Mouse (Mus musculus): ENCODE measurements around the gene Rai1.

The Rai1 gene

DNA sequence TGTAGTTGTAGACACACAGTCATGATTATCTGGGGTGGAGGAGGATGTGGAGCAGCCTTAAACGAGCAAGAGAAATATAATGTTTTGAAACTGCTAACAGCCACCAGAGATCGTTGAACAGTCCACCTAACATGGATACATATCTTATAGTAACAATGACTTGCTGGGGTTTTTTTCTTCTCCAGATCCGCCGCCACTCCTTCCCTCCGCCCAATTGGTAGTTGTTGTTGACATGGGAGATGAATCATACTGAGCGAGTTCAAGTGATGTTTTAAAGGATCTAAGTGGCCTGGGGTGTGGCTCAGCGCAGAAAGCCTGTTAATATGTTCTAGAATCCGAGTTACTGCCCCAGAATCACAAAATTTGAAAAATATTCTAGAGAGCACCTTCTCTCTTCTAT is 114.8 kb downstream of the Rai1 start:
- DNase-seq (ENCODE audit: low read depth, low spot score), result no peak

DNA sequence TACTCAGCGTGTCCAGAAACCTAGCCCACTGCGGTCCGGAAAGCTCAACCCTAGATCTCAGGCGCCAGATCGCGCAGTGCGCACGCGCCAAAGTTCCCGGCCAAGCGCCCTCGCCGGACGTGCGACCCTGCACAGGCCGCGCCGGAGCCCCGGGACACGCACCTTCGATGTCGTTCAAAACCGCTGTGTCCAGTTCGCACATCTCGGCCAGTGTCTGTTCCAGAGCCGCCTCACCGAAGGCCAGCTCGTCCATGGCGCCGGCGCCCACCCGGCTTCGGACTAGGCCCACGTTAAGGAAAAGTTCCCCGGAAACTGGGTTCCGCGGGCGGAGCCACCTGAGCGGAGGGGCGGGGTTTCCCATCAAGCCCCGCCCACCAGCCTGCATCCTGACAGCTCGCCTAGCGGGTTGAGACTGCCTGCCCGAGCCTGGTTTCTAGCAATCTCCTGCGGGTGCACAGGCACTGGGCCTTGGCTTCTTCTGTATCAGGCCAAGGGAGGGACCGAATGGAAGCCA is 115.5 kb downstream of the Rai1 start:
- DNase-seq (ENCODE audit: low read depth, low spot score), result peak; percentile 84

DNA sequence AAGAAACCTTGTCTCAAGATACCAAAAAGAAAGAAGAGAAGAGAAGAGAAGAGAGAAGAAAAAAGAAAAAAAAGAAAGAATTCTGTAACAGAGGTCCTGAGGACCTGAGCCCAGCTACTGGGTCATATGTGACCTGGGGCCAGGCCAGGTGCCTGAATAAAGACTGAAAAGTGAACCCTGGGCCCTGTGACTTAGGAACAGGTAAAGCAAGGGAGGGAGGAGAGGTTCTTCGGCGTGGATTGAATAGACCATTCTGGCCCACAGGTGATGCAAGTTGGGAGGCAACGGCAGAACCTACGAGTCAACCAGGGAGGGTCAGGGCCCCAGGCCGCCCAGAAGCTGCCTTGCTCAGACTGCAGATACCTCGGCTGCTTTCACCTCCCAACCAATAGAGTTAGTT is 116.6 kb downstream of the Rai1 start:
- DNase-seq (ENCODE audit: low read depth, low spot score), result no peak

DNA sequence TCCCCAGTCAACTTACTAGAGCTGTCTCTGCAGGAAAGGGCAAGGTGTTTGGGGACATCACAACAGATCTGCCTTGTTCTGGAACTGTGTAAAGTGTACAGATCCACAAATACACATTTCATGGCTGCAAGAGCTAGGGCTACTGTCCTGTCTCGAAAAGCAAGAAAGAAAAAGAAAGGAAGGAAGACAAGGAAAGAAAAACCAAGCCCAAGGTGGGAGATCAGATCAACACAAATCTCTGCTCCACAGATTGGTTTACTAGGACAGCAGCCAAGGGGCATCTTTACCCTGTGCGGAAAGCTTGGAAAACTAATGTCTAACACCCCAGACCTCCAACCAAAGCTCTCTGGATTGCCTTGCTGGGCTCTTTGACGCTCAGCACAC is 117.3 kb downstream of the Rai1 start:
- DNase-seq (ENCODE audit: low read depth, low spot score), result no peak

DNA sequence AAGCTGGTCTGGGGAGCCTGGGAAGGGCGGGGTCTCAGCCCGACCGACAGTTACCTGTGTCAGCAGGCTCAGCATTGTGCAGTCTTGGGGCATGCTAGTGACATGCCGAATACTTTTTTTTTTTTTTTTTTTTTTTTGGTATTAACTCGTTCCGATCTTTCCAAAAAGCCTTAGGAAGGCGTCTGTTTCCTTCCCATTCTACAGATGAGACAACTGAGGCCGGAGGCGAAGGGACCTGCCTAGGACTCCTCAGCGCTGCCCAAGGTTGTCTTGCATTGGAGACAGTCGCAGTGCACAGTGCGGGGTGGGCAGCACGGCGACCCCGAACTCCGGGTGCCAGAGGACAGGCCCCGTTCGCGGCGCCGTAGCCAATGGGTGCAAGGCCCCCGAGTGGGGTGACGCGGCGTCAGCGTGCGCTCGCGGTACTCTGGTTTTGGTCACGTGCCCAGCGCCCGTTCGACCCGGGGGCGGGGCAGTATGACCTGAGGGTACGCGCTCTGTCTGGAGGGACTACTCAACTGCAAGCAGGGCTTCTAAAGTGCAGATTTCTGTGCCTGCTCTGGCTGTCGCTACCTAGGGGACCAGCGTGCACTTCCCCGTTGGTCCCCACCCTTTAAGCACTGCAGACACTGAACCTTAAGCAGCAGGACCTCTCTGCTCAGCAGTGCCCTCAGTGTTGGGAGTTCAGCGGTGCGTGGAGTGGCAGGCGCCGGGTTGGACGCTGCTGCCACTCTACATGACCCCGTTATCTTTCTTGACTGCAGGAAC is 117.8 kb downstream of the Rai1 start, which contains the start of gene Srebf1:
Srebf1 (minus strand) TSS at position 113 of the 768 bp plus-strand sequence.
- peak; percentile 76 for DNase-seq (ENCODE audit: low read depth, low spot score)

DNA sequence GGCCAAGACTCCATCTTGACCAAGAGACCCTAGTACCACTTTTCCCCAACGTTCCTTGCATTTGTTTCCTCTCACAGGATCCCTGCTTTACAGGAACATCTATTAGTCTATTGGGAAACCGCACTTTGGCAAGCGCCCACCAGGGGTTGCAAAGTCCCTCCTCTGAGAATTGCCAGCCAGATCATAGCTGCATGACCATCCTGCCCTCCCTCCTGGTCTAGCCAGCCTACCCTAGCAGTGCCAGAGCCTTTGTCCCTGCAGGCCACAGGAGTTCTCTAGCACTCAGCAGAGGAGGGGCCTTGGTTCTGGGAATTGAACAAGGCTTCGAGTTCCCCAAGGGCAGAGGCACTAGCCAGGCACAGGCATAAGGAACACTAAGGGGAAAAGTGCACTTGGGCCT is 119.9 kb downstream of the Rai1 start:
- no peak for DNase-seq (ENCODE audit: low read depth, low spot score)

GRCm38 (mm10) chr11:60225874-60226273 is 121.1 kb downstream of the Rai1 start:
- DNase-seq (ENCODE audit: low read depth, low spot score), result no peak

DNA sequence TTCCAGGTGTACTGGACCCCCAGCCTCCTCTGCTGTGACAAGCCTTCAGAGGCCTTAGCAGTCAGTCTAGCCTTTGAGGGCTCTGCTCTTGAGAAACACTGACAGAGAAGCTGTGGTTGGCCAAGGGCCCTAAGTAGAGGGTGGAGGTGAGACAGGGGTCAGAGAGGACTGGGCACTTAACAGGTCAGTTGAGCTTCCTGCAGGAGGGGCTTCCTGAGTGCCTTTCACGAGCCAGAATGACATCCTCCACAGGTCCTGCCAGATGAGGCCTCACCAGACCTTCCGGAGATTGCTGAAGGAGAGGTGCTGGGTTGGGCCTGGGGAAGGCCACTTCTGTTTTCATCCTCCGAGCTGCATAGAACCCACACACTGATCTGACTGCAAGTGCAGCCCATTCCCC is 123.7 kb downstream of the Rai1 start:
- no peak for DNase-seq (ENCODE audit: low read depth, low spot score)

DNA sequence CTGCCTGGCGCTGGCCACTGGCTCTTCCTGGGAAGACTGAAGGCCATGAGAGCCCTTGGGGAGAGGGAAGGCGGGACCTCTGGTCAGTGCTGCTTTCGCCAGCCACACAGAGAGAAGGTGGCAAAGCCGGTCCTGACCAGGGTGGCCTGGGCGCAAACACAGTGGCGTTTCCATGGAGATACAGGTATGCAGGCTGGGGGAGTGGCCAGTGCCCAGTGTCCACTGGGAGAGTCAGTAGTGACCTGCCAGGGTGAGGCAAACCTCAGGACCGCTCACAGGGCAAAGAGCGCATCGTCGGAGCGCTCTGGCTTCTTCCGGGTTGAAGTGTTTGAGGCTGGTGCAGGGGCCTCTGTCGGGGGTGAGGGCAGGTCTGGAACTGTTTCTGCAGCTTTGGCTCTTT is 125.0 kb downstream of the Rai1 start:
- no peak for DNase-seq (ENCODE audit: low read depth, low spot score)

DNA sequence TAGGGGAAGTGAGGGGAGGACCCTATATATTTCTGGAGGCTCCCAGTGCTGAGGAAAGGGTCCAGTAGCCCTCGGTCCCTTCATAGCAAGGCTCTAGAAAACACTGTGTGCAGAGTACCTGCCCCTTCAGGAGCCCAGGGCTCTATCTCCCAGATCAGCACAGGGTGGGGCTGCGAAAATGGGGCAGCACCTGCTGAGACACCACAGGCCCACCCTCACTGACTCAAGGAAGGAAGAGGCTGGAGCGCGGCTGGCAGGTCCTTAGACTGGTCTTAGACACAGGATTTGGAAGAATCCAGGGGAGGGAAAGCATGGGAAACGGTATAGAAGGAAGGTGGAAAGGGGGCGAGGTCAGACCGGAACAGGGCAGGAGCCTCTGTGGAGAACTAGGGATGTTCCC is 125.7 kb downstream of the Rai1 start:
- DNase-seq (ENCODE audit: low read depth, low spot score), result no peak

DNA sequence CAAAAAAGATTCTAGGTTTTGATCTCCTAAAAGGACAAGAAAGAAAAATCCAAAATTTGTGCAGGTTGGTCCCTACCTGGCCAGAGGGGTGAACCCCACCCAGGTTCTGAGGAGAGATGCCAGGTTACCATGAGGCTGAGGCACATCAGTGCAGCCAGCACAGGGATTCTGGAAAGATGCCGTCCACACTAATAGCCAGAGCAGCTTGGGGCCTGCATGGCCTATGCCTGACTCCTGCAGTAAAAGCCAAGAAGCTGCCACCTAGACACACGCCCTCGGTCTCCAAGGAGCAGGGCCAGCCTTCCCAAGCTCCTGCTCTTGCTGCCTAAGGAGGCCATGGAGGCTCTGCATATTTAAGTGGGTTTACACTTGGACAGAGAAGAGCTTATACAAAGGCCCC is 126.5 kb downstream of the Rai1 start:
- DNase-seq (ENCODE audit: low read depth, low spot score), result no peak

- no peak for DNase-seq (ENCODE audit: low read depth, low spot score)
Measured at GRCm38 (mm10) chr11:60231951-60232350, 127.1 kb downstream of the Rai1 start.

- DNase-seq (ENCODE audit: low read depth, low spot score), result no peak
Measured at GRCm38 (mm10) chr11:60232441-60233058, 127.7 kb downstream of the Rai1 start.

- no peak for DNase-seq (ENCODE audit: low read depth, low spot score)
Measured at GRCm38 (mm10) chr11:60233235-60233634, 128.4 kb downstream of the Rai1 start.

- no peak for DNase-seq (ENCODE audit: low read depth, low spot score)
Measured at GRCm38 (mm10) chr11:60235351-60235750, 130.5 kb downstream of the Rai1 start.

DNA sequence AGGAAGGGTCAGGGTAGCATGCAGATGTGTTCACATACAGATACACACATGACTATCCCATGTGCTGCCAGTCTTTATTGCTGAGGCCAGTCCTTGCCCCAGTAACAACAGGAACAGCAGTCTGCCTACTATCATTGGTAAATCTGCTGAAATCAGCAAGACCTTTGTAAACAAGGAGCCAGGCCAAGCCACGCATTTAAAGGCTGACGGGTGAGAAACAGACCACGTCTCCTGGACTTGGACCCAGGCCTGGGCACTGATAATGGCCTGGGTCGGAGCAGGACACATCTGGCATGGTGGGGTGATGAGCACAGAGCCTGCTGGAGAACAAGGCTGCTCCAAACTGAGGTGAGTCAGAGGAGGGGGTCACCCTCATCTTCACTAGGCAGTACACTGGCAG is 135.7 kb downstream of the Rai1 start:
- no peak for DNase-seq (ENCODE audit: low read depth, low spot score)

DNA sequence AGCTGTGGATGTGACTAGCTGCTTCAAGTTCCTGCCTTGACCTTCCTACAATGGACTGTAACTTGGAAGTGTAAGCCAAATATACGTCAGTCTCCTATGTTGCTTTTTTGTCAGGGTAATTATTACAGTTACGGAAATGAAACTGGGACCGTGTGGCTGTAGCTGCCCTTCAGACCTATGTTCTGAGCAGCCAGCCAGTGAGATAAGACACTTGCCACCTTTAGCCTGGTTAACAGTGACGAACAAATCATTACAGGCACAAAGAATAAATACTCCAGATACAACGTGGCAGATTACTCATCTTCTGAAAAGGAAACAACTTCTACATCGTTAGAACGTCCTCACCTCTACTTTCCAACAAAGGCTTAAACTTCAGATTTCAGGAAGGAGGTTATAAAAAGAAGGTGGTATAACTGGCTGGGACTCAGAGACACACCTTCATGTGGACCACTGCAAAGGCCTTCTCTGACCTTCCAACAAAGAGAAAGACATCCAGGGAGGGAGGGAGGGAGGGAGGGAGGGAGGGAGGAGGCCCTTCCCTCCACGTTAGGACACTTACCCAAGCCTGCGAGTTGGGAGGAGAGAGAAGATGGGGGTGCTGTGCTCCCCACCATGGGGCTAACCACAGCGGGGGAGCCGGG is 139.8 kb downstream of the Rai1 start:
- no peak for DNase-seq (ENCODE audit: low read depth, low spot score)

- DNase-seq (ENCODE audit: low read depth, low spot score), result no peak
Measured at GRCm38 (mm10) chr11:60246077-60246476, 141.3 kb downstream of the Rai1 start.

- DNase-seq (ENCODE audit: low read depth, low spot score), result no peak
Measured at GRCm38 (mm10) chr11:60247753-60248550, 143.1 kb downstream of the Rai1 start.

All from forelimb bud, embryonic 11.5 days (tissue).